Mouse (Mus musculus) embryonic facial prominence, embryonic 12.5 days (tissue): Measurements from ENCODE around the gene Fam20c. TPM values are rescaled to one million over a fixed set of nuclear protein-coding genes. Genes with fewer than 3 reads are reported as not detected.

Experiments
- ATAC-seq: fragments of 200-750 bp; cut with Nextera tagmentation; 2 replicates; pipeline ENCODE4 v1.8.0; 2017; ENCODE audit not compliant: insufficient number of reproducible peaks, insufficient read depth, low FRiP score, low TSS enrichment
- H3K27ac ChIP-seq: fragments of 300-500 bp; sonication (generic); 2 replicates; pipeline ENCODE4 v1.5.1; 2016; ENCODE audit warnings: mild to moderate bottlenecking
- H3K27me3 ChIP-seq: fragments of 300-500 bp; sonication (generic); 2 replicates; pipeline ENCODE4 v1.6.1; 2016; ENCODE audit warnings: mild to moderate bottlenecking, moderate library complexity
- H3K36me3 ChIP-seq: fragments of 300-500 bp; sonication (generic); 2 replicates; pipeline ENCODE4 v1.6.1; 2016; ENCODE audit warnings: mild to moderate bottlenecking
- H3K4me1 ChIP-seq: fragments of 300-500 bp; sonication (generic); 2 replicates; pipeline ENCODE4 v1.6.1; 2016
- H3K4me2 ChIP-seq: fragments of 300-500 bp; sonication (generic); replicated peaks from 2 replicates; pipeline ENCODE4 v1.6.1; 2016; ENCODE audit warnings: mild to moderate bottlenecking, moderate library complexity
- H3K4me3 ChIP-seq: fragments of 300-500 bp; sonication (generic); 2 replicates; pipeline ENCODE4 v1.5.1; 2016; ENCODE audit warnings: mild to moderate bottlenecking
- H3K9ac ChIP-seq: fragments of 300-500 bp; sonication (generic); 2 replicates; pipeline ENCODE4 v1.6.1; 2016; ENCODE audit warnings: mild to moderate bottlenecking, moderate library complexity
- H3K9me3 ChIP-seq: fragments of 300-500 bp; sonication (generic); 2 replicates; pipeline ENCODE4 v1.6.1; 2016; ENCODE audit warnings: mild to moderate bottlenecking, moderate library complexity
- WGBS: fragments of 180-500 bp; shearing (Covaris S2); methylation state at CpG from one replicate; pipeline ENCODE4 v1.1.7; 2016; 5-methylcytosine and 5-hydroxymethylcytosine counted together
- polyA plus RNA-seq: library from polyadenylated mRNA; unstranded; fragments of >200 nt; fragmentation: Nextera tagmentation; extraction: Ambion mirVana; gene quantifications from 2 replicates; pipeline ENCODE4 v1.2.1, GENCODE M21; 2016

The Fam20c gene
- polyA plus RNA-seq, 1 experiment from 2014 or later, result 7.1 TPM

DNA sequence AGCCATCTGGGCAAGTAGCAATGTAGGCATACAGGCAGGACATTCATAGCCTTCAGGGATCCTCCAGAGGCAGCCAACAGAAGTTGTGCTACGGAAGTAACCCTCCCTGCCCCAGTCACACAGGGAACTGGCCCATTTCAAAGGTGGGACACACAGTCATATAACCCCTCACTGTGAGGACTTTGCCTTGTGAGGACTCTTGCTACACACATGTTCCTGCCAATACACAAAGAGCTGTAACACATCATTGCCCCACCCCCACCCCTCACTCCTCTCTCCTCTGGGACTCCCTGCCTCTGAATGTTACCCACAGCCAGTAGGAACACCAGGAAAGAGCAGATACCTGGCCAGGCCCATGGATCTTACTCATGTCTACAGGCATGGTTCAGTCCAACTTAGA lies 28.4 kb downstream of the Fam20c start:
- H3K9me3 ChIP-seq, result no peaks in the 10 kb centered on the region
- no peak overlapping the region for H3K4me2 ChIP-seq
- no peak for ATAC-seq
- no peaks in the 10 kb centered on the region for H3K36me3 ChIP-seq
- 68% methylated on average over 1 of the region's 1 CpGs for WGBS
- H3K4me1 ChIP-seq, result peaks cover 12% of the 10 kb centered on the region; the same call in 1 of the 2 replicates
- H3K9ac ChIP-seq, result no peak overlapping the region
- no peak overlapping the region for H3K4me3 ChIP-seq
- H3K27ac ChIP-seq, result no peak overlapping the region
- no peaks in the 10 kb centered on the region for H3K27me3 ChIP-seq

- Histone ChIP-seq H3K27me3 (no peaks in the 10 kb centered on the region), H3K27ac (no peak overlapping the region), H3K4me3 (no peak overlapping the region), H3K36me3 (no peaks in the 10 kb centered on the region), H3K9ac (no peak overlapping the region), H3K9me3 (no peaks in the 10 kb centered on the region), H3K4me1 (peaks cover 12% of the 10 kb centered on the region; the same call in 1 of the 2 replicates), H3K4me2 (no peak overlapping the region)
- WGBS, result 75% methylated on average over 8 of the region's 8 CpGs
- no peak for ATAC-seq
Measured at GRCm38 (mm10) chr5:138783181-138783580, 28.9 kb downstream of the Fam20c start.

- Histone ChIP-seq H3K4me2 (no peak overlapping the region), H3K36me3 (no peaks in the 10 kb centered on the region), H3K9ac (no peak overlapping the region), H3K27me3 (no peaks in the 10 kb centered on the region), H3K27ac (no peak overlapping the region), H3K4me1 (peaks cover 8% of the 10 kb centered on the region; the same call in 1 of the 2 replicates), H3K4me3 (no peak overlapping the region), H3K9me3 (no peaks in the 10 kb centered on the region)
- no peak for ATAC-seq
- 86% methylated on average over 3 of the region's 3 CpGs for WGBS
Measured at GRCm38 (mm10) chr5:138785986-138786515, 31.7 kb downstream of the Fam20c start.

GRCm38 (mm10) chr5:138787648-138788047 lies 33.3 kb downstream of the Fam20c start:
- Histone ChIP-seq H3K9ac (no peak overlapping the region), H3K4me2 (no peak overlapping the region), H3K27me3 (no peaks in the 10 kb centered on the region), H3K36me3 (no peaks in the 10 kb centered on the region), H3K4me3 (no peak overlapping the region), H3K4me1 (peaks cover 8% of the 10 kb centered on the region; the same call in 1 of the 2 replicates), H3K9me3 (no peaks in the 10 kb centered on the region), H3K27ac (no peak overlapping the region)
- ATAC-seq, result no peak
- 84% methylated on average over 7 of the region's 7 CpGs for WGBS

- no peak overlapping the region for H3K27ac ChIP-seq
- ATAC-seq, result no peak
- no peaks in the 10 kb centered on the region for H3K9me3 ChIP-seq
- no peak overlapping the region for H3K4me2 ChIP-seq
- no peaks in the 10 kb centered on the region for H3K27me3 ChIP-seq
- no peaks in the 10 kb centered on the region for H3K36me3 ChIP-seq
- 43% methylated on average over 11 of the region's 11 CpGs for WGBS
- H3K9ac ChIP-seq, result no peak overlapping the region
- H3K4me3 ChIP-seq, result no peak overlapping the region
- H3K4me1 ChIP-seq, result peaks cover 8% of the 10 kb centered on the region; the same call in 1 of the 2 replicates
Measured at GRCm38 (mm10) chr5:138788481-138789211, 34.3 kb downstream of the Fam20c start.

- no peak overlapping the region for H3K9ac ChIP-seq
- H3K4me2 ChIP-seq, result no peak overlapping the region
- H3K36me3 ChIP-seq, result no peaks in the 10 kb centered on the region
- H3K4me1 ChIP-seq, result peaks cover 8% of the 10 kb centered on the region; the same call in 1 of the 2 replicates
- ATAC-seq, result no peak
- H3K27me3 ChIP-seq, result no peaks in the 10 kb centered on the region
- WGBS, result 77% methylated on average over 11 of the region's 11 CpGs
- no peak overlapping the region for H3K27ac ChIP-seq
- no peaks in the 10 kb centered on the region for H3K9me3 ChIP-seq
- H3K4me3 ChIP-seq, result no peak overlapping the region
Measured at GRCm38 (mm10) chr5:138790954-138791480, 36.7 kb downstream of the Fam20c start.

- Histone ChIP-seq H3K4me3 (no peak overlapping the region), H3K9ac (no peak overlapping the region), H3K9me3 (no peaks in the 10 kb centered on the region), H3K4me2 (no peak overlapping the region), H3K36me3 (no peaks in the 10 kb centered on the region), H3K27me3 (no peaks in the 10 kb centered on the region), H3K27ac (no peak overlapping the region), H3K4me1 (0 out of 2 replicates have a peak, but pooled peaks cover 5% of the 10 kb centered on the region)
- WGBS, result 54% methylated on average over 7 of the region's 7 CpGs
- no peak for ATAC-seq
Measured at GRCm38 (mm10) chr5:138801588-138802116, 47.3 kb downstream of the Fam20c start.

DNA sequence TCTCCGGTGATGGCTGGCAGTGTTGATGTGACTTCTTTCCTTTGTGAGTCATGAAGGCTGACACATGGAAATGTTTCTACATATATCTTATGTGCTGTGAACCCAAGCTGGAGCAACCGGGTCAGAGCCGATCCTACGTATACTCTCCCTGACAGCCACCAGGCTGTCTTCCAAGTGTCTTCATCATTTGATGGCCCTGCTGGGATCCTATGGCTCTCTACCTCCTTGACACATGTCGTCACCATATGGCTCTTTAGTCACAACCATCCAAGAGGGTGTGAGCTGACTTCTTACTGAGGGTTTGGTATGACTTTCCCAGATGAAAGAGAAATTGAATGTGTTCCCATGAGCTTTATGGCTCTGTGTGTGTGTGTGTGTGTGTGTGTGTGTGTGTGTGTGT lies 50.0 kb downstream of the Fam20c start:
- Histone ChIP-seq H3K9ac (no peak overlapping the region), H3K4me1 (0 out of 2 replicates have a peak, but pooled peaks cover 5% of the 10 kb centered on the region), H3K4me3 (no peak overlapping the region), H3K27ac (no peak overlapping the region), H3K27me3 (no peaks in the 10 kb centered on the region), H3K36me3 (no peaks in the 10 kb centered on the region), H3K9me3 (no peaks in the 10 kb centered on the region), H3K4me2 (no peak overlapping the region)
- no peak for ATAC-seq
- 93% methylated on average over 5 of the region's 5 CpGs for WGBS

GRCm38 (mm10) chr5:138809767-138810166 lies 55.5 kb downstream of the Fam20c start:
- no peak overlapping the region for H3K27ac ChIP-seq
- H3K9me3 ChIP-seq, result no peaks in the 10 kb centered on the region
- H3K9ac ChIP-seq, result no peak overlapping the region
- ATAC-seq, result no peak
- H3K27me3 ChIP-seq, result no peaks in the 10 kb centered on the region; the same call in 1 of the 2 replicates
- H3K36me3 ChIP-seq, result no peaks in the 10 kb centered on the region
- H3K4me2 ChIP-seq, result no peak overlapping the region
- no peak overlapping the region for H3K4me3 ChIP-seq
- WGBS, result 91% methylated on average over 6 of the region's 6 CpGs
- H3K4me1 ChIP-seq, result no peaks in the 10 kb centered on the region

- no peak for ATAC-seq
- peaks cover 7% of the 10 kb centered on the region for H3K4me1 ChIP-seq
- H3K27ac ChIP-seq, result no peak within 1 kb of the TSS
- 7% methylated on average over 21 of the region's 21 CpGs for WGBS
- no peaks in the 10 kb centered on the region for H3K9me3 ChIP-seq
- H3K4me3 ChIP-seq, result peak within 1 kb of the TSS; percentile 34
- peak within 1 kb of the TSS; percentile 54 for H3K4me2 ChIP-seq
- peaks cover 64% of the 10 kb centered on the region for H3K27me3 ChIP-seq
- 0 out of 2 replicates have a peak within 1 kb of the TSS, but pooled peaks have one; percentile 19 for H3K9ac ChIP-seq
- H3K36me3 ChIP-seq, result no peaks in the 10 kb centered on the region
Measured at GRCm38 (mm10) chr5:138819780-138820179, 65.5 kb downstream of the Fam20c start, which contains the start of gene Gm5294. Gene Gm5294 (plus strand): TSS chr5:138820080.

DNA sequence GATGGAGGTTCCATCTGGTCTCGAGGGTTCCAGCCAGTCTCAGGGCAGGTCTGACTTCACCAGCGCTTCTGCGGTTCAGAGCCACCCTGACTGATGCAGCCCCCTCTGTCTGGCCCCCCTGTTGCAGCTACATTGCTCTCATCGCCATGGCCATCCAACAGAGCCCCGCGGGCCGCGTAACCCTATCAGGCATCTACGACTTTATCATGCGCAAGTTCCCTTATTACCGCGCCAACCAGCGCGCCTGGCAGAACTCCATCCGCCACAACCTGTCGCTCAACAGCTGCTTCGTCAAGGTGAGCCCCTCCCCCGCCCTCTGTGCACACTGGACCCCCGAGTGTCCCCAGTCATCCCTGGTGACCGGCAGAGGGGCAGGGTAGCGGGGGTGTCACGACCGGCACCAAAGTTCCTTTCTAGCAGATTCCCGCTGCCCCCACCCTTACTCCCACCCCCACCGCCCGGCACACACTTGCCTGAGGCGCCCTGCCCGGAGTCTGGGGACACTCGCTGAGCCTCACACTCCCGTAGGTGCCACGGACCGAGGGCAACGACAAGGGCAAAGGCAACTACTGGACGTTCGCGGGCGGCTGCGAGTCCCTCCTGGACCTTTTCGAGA lies 66.5 kb downstream of the Fam20c start:
- Histone ChIP-seq H3K9ac (0 out of 2 replicates have a peak overlapping the region, but pooled peaks have one; percentile 19), H3K4me2 (peak overlapping the region; percentile 54), H3K27me3 (peaks cover 68% of the 10 kb centered on the region), H3K4me1 (peaks cover 7% of the 10 kb centered on the region), H3K9me3 (no peaks in the 10 kb centered on the region), H3K4me3 (peak overlapping the region; percentile 34), H3K36me3 (no peaks in the 10 kb centered on the region), H3K27ac (no peak overlapping the region)
- 0 out of 2 replicates have a peak, but pooled peaks have one; percentile 52 for ATAC-seq
- WGBS, result 4% methylated on average over 39 of the region's 39 CpGs
